Mouse (Mus musculus) heart, postnatal 36 days (tissue): ENCODE measurements at regions not wholly inside any gene's neighbourhood (a gene's known extent, or its start where the extent isn't known, plus 50 kb on each side); places are given as distances from the start of the nearest gene placed in this dataset.
"Not testable (repeated sequence)": the region's sequence is repeated elsewhere in the genome, so short reads cannot be mapped to it uniquely, and the experiment has no call there.

ENCODE experiments used
- DNase-seq, 2 experiments: peaks; one replicate each; pipeline ENCODE4 v3.0.0; 2021 to 2022
- intact Hi-C: fragments of 180-260 bp; cut with DNase I; formaldehyde crosslinking; loops from one replicate; pipeline ENCODE4 v1.15.1; 2025

DNA sequence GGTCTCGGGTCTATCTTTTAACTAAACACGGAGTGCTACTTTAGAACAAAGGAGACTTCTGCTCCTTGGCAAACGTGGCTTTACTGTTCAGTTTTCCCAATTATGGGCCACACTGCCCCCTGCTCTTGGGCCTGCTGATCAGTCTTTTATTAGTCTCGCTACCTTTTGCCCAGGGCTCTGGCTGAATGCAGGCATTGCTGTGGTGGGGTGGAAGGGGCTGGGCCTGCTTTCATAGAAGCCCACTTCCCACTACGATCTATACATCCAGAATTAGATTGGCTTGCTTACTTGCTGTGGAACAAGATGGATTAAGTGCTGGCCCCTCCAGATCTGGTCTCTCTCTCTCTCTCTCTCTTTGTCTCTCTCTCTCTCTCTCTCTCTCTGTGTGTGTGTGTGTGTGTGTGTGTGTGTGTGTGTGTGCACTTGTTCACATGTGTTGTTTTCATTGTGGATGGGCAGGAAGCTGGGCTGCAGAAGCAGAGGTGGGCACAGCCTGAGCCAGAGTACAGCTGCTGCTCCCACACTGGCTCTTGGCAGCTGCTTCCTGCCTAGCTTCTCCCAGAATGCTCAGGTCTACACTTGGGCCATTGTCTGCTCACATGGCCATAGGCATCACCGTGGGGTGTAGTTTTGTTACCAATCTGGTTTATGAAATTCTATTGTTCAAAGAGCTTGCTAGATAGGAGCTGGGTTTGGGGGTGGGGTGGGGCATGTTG is 241.8 kb upstream of the Gm10131 start:
- no peak for DNase-seq
- intact Hi-C loops: no loop called here

DNA sequence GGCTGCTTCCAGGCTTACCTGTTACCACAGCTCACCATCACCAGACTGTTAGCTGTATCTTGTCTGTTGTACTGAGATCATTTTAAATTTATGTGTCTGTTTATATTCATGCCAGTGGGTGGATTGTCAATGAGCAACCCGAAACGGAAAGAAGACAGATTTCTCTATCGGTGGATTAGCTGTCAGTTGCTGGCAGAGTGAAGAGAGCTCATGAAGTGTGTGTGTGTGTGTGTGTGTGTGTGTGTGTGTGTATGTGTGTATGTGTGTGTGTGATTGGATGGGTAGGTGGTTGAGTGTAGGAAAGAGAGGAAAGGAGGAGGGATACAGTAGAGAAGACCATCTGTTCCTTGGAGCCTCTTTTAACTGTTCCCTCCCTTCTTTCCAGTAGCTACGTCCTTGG is 223.3 kb upstream of the Gm10131 start:
- DNase-seq: no peak
- intact Hi-C loops: no loop called here

DNA sequence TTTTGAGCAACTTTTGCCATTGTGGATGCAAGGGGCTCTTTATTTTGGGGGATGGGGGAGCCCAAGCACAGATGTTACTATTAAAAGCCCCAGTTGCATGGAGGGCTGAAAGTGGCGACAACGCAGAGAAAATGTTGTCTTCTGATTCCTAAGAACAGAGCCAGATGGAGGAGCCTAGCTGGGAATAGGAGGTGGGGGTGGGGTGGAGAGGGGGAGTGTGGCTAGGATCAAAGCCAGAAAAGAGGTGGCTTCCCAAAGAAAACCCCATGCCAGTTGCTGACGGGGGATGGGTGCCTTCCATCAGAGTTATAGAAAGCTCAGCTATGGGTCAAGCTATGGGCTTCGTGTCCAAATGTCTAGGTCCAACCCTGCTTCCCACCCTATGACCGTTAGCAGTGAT is 220.1 kb upstream of the Gm10131 start:
- intact Hi-C loops: no loop called here

DNA sequence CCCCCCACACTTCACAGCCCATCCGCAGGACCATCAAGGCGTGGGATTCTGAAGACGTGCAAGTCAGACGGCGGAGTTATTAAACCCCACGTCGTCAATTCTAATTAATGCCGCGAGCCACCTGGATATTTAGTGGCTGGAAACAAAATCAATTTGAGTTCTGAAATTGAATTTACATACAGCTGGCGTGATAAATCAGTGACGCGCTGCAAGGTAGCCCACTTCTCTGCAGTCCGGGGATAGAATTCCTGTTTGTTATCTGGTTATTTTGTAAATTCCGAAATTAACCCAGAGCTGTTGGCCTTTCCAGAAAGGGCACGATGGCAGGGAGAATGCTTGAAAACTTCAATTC is 215.1 kb upstream of the Gm10131 start:
- intact Hi-C loops: no loop called here
- DNase-seq: no peak

More for the DNA sequence above, 220.1 kb upstream of the Gm10131 start:
- no peak for DNase-seq

DNA sequence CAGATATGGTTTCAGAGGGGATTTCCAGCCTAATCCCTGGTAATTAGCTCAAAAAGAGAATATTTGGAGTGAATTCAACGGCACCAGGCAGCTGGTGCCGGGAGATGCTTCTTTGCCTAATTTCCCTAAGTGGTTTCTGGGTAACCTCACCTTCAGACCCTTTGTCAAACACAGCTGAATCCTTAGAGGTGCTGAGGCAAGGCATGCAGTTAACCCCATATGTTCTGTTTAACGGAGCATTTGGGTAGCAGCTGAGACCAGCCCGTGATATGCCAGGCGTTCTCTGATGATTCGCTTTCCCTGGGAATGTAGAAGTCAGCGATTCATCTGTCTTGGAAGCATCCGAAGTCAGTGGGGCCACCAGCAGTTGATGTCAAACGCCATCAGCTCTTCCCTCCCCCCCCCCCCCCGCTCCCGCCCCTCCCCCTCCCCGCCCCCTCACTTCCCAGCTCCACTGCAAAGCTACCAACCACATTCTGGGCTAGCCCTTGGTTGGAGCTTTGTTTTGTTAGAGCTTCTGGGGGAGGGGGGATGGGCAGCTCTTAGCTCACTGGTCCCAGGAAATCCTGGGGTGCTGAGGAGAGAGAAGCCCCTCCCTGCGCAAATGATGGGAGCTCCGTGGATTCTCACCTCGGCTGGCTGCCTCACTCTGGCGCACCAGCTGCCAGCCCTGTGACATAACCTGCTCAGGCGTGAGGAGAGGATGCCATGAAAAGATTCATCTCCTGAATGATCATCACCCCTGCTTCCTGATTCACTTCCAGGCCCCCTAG is 214.5 kb upstream of the Gm10131 start:
- DNase-seq: no peak
- intact Hi-C loops: no loop called here

DNA sequence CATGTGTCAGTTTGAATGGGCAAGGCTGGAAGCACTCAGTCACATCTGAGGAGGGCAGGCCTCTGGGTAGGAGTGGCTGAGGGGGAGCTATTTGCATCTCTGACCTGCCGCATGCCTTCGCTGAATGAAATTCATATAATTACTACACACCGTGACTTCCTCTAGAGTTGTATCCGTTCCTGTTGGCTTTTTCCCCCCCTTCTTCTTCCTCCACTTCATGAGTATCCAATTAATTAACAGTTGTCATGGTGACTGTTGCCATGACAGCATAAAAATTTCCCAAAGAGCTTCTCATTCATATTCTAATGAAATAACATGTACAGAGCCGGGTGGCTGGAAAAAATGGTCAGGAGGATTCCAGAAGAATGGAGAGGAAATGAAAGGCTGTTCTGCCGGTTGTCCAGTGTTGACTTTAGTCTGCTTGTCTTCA is 208.6 kb upstream of the Gm10131 start:
- intact Hi-C loops: no loop called here
- no peak for DNase-seq

DNA sequence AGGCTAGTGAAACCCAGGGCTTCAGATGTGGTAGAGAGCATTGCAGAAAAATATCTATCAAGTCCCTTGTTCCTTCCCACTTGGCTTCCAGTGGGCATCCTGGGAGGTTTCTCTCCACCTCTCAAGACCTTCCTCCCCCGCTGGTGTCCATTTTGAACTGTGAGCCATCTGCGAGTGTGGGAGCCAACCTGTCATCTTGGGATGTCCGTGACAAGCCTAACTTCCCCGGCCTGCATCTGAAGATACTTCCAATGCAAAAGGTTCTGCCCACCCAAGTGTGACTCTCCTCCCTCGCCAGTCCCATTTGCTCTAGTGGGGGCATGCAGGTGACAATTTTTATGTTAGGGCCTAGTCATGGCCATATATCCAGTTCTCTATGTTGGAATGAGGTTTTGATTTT is 208.2 kb upstream of the Gm10131 start:
- DNase-seq: no peak
- intact Hi-C loops: no loop called here

DNA sequence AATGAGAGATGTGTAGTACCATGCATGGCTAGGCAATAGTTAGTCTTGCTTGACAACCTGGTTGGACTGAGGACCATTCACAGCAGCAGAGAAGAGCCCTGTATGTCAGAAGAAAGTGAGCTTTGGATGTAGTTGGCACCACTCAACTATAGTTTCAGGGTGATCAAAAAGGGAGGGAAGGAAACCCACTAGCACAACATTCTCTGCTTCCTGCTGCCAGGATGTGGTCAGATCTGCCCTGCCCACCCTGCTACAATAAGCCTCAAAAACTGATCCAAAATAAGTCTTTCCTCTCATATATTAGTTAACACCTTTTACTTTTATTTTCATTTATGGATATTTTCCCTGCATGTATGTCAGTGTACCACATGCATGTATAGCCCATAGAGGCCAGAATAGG is 203.7 kb upstream of the Gm10131 start:
- intact Hi-C loops: no loop called here
- DNase-seq: no peak

DNA sequence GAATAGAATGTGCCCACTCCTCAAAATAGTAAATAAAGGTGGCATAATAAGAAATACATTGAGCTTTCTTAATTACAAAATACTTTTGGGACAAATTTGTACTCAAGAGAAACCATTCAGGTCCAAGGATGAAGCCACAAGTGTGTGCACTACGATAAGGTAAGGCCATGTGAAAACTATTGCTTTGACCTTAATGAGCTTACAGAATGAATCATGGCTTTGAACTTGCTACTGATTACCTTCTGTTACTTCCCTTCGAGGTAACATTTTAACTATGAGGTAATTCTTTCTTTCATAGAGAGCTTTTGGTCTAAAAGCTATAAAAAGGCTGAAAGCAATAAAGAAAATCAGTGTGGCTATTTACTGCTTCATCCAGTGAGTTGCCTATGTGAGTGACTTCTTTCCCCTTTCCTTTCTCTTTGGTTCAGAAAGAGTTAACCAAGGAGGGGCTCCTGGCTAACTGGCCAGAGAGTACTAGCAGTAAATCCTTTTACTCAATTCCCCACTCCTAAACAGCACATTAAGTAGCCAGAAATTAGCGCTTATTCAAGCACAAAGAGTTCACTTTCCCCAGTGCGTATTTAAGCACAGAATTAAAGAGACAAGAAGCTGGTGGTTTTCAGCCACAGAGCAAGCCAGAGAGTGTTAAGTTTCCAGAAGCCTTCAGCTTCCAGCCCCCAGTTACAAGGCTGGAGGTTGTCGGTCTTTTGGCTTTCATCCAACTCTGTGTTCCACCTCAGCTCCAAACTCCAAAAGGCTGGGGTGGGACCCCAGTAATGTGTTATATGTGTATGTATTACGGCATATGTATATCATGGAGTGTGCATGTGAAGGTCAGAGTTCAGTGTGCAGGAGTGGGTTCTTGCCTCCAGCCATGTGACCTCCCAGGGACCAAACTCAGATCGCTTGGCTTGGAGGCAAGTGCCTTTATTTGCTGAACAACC is 194.3 kb upstream of the Gm10131 start:
- intact Hi-C loops: no loop called here
- no peak for DNase-seq

DNA sequence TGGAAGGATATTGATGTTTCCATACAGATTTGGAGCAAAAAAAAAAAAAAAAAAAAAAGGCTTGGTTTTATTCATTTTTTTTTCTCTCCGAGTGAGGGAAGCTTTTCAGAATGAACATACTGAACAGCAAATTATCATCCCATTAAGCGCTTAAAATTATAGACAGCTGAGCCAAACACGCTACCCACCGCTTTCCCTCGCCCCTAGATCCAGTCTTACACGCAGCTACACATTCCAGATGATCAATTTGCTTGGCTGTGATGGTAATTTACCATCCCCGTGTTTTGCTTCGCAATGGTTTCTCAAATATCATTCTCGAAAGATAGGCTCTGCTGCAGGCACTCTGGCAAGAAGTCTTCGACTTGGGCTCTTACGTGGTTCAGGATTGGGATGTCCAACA is 192.3 kb upstream of the Gm10131 start:
- intact Hi-C loops: no loop called here
- no peak for DNase-seq

DNA sequence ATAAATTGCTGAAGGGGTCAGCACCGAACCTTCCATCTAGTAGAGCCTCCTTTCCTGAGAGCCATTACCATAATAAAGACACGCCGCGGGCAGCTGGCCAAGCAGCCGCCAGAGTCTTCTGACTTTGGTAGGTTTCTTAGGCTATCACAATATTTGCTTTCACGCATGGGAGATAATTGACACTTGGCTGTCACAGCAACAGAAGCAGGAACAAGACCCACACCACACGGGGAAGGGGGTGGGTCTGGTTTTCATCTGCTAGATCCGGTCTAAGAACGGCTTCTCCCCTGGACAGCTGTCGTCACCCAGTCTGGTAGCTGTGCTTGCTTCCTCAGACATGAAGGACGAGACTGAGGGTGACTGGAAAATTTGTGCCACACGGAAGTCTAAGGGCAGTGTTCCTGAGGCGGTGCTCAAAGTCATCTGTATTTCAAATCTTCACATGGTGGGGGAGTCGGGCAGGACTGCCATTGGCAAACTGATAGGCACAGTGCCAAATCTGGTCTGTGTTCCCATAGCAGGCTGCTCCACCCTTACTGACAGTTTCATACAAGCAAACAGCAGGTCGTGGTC is 188.9 kb upstream of the Gm10131 start:
- DNase-seq: no peak
- intact Hi-C loops: no loop called here

DNA sequence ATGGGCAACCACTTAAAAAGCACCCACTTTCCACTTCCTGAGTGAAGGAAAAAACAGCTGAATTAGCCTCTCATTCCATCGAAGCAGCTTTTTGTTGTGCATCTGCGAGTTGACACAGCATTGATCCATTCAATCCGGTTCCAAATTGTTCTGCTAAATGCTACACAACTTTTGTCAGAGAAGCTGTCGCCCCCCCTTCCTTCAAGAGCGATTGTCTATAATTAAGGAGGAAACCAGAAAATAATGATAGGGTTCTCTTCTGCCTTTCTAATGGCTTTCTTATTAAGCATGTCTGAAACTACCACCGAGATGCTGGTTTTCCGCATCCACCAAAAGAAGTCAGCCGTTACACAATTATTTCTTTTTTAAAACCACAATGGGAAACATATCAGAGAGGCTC is 183.2 kb upstream of the Gm10131 start:
- intact Hi-C loops: no loop called here
- no peak for DNase-seq

DNA sequence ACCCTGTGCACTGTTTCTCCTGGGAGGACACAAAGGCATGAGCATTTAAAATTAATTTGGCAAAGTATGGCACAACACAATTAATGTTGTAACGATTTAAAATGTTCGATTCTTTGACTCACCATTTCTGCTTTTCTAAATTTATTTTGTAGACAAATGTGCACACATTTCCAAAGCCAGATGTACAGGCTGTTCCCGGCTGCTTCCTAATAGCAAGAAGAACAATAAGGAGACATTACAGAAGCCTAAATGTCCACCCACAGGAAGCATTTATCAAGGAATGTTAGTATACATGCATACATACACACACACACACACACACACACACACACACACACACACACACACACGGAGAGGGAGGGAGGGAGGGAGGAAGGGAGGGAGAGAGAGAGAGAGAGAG is 179.1 kb upstream of the Gm10131 start:
- intact Hi-C loops: no loop called here
- no peak for DNase-seq

DNA sequence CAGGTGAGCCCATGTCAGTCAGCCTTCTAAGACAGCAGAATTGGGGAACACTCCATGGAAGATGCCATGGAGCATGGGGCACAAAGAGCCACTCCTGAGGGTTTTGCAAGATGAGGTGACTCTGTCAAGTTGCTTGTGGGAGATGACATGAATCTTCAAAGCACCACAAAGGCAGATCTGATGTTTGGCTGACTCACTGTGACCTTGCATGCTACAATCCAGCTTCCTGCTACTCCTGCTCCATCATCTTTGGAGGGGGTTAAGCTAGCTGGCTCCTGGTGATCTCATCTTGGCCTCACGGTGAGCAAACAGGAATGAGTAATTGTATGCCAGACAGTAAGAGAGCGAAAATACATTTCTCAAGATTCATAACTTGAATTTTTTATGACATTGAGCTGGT is 176.3 kb upstream of the Gm10131 start:
- intact Hi-C loops: no loop called here
- DNase-seq: no peak

DNA sequence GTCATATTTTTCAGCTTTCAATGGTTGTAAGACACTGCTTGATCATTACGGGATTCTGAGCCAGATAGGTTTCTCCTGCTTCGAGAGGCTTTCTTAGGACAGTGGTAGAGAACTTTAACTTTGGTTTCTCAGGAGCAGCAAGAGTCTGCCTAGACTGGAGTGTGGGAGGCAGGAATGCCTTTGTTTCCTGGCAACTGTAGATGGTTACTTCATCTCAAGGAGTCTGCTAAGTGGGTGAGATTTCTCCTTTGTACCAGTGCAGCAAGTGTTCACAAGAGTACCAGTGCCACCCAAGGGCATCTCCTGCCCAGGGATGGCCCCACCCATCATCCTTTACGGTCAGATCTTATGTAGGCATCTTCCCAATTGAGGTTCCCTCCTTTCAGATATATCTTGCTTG is 173.0 kb upstream of the Gm10131 start:
- intact Hi-C loops: no loop called here
- no peak for DNase-seq

DNA sequence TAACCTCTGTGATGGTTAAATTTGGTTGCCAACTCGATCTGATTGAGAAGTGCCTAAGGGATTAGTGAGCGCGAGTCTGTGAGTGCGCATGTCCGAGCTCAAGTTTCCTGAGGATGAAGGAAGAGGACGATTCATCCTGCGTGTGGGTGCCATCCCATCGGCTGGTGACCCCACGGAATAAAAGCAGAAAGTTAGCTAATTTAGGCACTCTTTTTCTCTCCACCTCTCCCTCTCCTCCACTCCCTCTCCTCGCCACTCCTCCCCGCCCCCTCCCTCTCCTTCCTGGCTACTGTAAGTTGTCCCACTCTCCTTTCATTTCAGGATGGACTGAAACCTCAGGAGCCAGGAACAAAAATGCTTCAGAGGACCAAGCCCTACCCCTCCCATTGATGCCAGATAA is 168.9 kb upstream of the Gm10131 start:
- DNase-seq: no peak
- intact Hi-C loops: no loop called here

DNA sequence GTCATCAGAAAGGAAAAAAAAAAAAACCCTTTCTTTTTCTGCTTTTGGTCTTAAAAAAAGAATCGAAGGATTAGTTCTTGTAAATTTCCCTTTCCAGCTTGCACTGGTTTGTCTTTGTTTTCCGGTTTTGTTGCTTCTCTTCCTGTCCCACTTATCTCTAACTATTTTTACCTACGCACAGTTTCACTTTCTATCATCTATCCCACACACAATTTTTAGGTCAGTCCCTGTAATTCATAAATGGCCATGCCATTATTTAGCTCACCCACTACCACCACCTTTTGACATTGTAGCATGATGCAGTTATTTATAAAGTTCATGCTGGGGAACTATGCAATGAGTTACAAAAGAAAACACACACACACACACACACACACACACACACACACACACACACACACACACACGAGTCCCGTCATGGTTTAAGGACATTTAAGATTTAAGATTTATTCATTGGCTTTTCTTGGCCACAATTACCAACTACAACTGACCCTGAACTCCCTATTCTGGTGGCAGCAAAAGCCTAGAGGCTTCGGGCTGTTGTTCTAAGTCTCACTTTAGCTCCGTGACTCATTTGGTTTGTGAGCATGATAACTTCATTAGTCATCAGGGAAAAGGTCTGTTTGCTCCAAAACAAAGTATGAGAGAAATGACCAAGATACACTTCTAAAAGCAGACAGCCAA is 164.6 kb upstream of the Gm10131 start:
- no peak for DNase-seq
- intact Hi-C loops: no loop called here

DNA sequence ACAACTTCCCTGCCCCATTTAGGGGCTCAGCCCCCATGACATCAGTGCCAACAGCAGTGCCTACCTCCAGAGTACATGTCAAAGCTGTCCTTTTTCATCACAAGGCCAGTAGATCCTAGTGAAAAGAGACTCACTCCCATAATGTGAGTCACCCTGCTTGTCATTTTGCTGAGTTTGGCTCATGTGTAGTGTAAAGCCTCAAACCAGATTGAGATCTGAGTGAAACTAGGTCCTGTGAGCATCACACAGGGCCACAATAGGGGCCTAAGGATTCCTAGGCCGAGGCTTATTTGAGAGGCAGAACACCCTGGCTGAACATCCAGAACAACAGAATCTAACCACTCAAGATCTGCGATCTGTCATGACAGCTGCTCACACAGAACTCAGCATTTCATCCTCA is 163.3 kb upstream of the Gm10131 start:
- DNase-seq, intact Hi-C loops: not testable (repeated sequence)

DNA sequence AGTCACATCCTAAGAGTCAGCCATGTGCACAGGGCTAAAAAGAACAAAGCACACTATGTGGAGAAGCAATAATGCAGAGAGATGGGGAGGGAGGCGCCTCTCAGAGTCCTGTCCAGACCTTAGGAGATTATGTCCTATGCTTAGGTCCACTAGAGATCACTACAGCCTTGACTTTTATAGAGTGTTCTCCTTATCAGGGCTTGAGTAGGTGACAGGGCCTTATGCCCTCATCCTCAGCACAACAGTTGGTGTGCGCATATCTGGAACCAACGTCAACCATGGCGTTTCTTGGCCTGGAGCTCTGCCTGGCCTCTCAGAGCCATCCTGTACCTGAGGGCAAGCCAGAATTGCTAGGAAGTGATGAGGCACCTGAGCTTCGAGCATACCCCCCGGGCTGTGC is 162.6 kb upstream of the Gm10131 start:
- no peak for DNase-seq
- intact Hi-C loops: no loop called here

DNA sequence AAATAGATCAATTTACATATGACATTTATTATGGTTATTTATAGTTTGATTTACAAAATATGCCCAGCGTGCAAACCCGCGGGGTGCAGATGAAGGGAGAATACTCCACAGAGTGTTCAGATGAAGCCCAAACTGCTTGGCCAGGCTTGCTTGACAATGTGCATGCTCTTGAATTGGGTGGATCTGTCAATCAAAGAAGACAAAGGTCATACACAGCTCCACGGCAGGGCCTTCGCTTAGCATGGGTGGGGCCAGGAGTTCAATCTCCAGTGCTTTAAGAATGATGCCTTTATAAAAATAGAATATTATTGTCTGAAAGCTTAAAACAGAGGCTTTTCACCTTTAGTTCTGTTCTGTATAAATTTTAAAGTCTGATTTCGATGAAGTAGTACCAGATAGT is 158.3 kb upstream of the Gm10131 start:
- intact Hi-C loops: no loop called here

More for the DNA sequence above, 158.3 kb upstream of the Gm10131 start:
- no peak for DNase-seq
